Mouse (Mus musculus): ENCODE measurements around the gene Psg22.

DNA sequence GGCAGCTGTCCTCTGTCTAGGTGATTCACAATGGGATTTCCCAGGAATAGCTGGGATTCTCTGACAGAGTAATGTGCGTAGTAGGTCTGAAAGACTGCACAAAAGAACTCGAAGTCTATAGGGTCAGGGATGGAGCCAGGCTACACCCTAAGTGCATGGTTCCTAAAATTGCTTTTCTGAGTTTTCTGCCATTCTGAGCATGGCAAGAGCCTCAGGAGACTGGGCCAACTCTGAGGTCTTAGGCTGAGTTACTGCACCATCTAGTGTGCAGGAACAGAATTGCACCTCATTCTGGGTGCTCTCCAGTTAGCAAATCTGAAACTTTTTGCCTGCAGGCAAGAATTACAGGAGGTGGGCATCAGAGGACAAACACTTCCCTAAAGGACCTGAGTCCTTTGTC is 38.1 kb upstream of the Psg22 start:
- TF ChIP-seq MAX (IDR thresholded peaks at IDR 0.05; ENCODE audit: low read depth) (no peak), POLR2A (IDR thresholded peaks at IDR 0.05; ENCODE audit: insufficient read length, low read depth) (no peak), SRF (IDR thresholded peaks at IDR 0.05; ENCODE audit: control insufficient read depth, insufficient read length, low read depth) (no peak), USF1 (IDR thresholded peaks at IDR 0.05; ENCODE audit: low read depth) (no peak), CEBPB (IDR thresholded peaks at IDR 0.05; ENCODE audit: insufficient read depth, poor library complexity, severe bottlenecking) (no peak), TCF12 (IDR thresholded peaks at IDR 0.05; ENCODE audit: insufficient read depth, poor library complexity, severe bottlenecking) (no peak), REST (IDR thresholded peaks at IDR 0.05; ENCODE audit: insufficient read depth, insufficient read length) (no peak), E2F4 (IDR thresholded peaks at IDR 0.05; ENCODE audit: insufficient read depth) (no peak)
